Mouse (Mus musculus) megakaryocyte, embryonic 14.5 days (primary cell): ENCODE measurements at regions not wholly inside any gene's neighbourhood (a gene's known extent, or its start where the extent isn't known, plus 50 kb on each side); places are given as distances from the start of the nearest gene placed in this dataset.
"Not testable (repeated sequence)": the region's sequence is repeated elsewhere in the genome, so short reads cannot be mapped to it uniquely, and the experiment has no call there.

Experiments used
- H3K27me3 ChIP-seq: replicated peaks from 2 replicates; pipeline ENCODE3; 2012; ENCODE audit warnings: inconsistent platforms
- H3K36me3 ChIP-seq: replicated peaks from 2 replicates; pipeline ENCODE3; 2012; ENCODE audit warnings: low read length, inconsistent platforms, mixed read lengths
- H3K4me1 ChIP-seq: 2 replicates; pipeline ENCODE4 v1.6.1; 2012; ENCODE audit warnings: inconsistent platforms
- H3K4me3 ChIP-seq: replicated peaks from 2 replicates; pipeline ENCODE3; 2012; ENCODE audit warnings: moderate library complexity, mild to moderate bottlenecking, inconsistent platforms
- H3K9me3 ChIP-seq: 2 replicates; pipeline ENCODE4 v1.6.1; 2012; ENCODE audit warnings: inconsistent platforms
- FLI1 ChIP-seq: IDR thresholded peaks from 2 replicates; pipeline ENCODE4 v1.6.1; 2012; ENCODE audit warnings: low read length, inconsistent platforms, mixed read lengths
- GATA1 ChIP-seq: IDR thresholded peaks from 3 replicates; pipeline ENCODE4 v1.6.1; 2012; ENCODE audit warnings: mixed read lengths, low read length, inconsistent platforms, borderline replicate concordance

DNA sequence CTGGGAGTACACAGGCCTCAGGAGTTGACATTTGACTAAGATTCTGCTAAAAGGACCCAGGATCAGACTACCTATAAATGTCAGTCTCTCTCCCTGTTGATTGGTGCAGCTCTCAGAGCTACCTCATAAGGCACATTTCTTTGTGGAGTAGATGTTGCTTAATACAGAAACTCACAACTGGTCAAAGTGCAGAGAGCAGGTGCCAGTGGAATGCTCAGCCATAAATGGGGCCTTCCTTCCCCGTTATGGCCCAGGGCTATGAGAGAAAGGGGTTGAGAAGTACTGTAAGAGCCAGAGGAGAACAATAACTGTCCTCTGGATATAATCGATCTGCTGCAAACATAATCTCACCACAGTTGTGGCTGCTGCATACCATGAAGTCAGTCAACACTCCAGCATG is 290.7 kb downstream of the Nkx6-1 start:
- no peaks in the 10 kb centered on the region for H3K4me1 ChIP-seq

DNA sequence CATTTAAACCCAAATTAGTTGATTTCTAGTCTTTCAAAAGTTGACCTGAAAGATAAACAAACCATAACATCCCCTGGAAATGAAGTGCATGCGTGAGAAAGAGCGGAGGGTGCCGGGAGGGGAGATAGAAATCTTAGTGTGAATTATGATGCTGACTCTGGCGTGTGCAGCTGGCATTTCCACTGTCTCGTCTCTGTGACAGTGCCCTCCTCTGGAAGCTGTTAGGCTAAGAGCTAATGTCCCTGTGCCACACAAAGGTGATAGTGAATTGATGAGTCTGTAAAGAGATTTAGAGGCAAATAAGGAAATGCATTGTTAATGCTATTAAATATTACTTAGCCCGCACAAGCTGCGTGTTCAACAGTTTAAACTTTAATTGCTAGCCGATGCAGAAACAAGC is 292.6 kb downstream of the Nkx6-1 start:
- peaks cover 9% of the 10 kb centered on the region for H3K9me3 ChIP-seq
- TF ChIP-seq FLI1 (no peak), GATA1 (no peak)
- H3K36me3 ChIP-seq, result no peaks in the 10 kb centered on the region
- no peaks in the 10 kb centered on the region for H3K27me3 ChIP-seq
- H3K4me1 ChIP-seq, result no peaks in the 10 kb centered on the region
- no peak overlapping the region for H3K4me3 ChIP-seq

More for the DNA sequence above, 290.7 kb downstream of the Nkx6-1 start:
- Histone ChIP-seq H3K36me3 (no peaks in the 10 kb centered on the region), H3K4me3 (no peak overlapping the region), H3K9me3 (peaks cover 7% of the 10 kb centered on the region), H3K27me3 (no peaks in the 10 kb centered on the region)
- no peak for TF ChIP-seq FLI1
- TF ChIP-seq GATA1, result no peak

DNA sequence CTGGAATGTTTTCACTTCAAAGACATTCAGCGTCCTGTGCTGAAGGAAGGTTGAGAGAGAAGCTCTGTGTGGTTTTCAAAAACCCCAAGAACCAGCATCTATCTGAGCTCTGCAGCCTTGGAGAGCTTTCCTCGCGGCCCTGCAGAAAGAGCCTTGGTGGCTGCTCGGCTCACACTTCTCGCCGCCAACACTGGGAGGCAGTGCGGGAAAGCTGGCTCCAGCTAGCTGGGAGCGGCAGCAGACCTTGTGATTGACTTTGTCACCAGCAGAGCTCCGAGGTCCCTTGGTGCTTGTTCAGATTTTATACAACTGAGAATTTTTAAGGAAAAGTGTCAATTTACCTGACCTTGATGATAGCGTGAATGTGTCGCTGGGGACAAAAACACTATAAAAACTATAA is 299.4 kb downstream of the Nkx6-1 start:
- Histone ChIP-seq H3K9me3 (peaks cover 13% of the 10 kb centered on the region), H3K4me3 (no peak overlapping the region), H3K36me3 (no peaks in the 10 kb centered on the region), H3K4me1 (no peaks in the 10 kb centered on the region), H3K27me3 (no peaks in the 10 kb centered on the region)
- TF ChIP-seq GATA1 (no peak), FLI1 (no peak)

DNA sequence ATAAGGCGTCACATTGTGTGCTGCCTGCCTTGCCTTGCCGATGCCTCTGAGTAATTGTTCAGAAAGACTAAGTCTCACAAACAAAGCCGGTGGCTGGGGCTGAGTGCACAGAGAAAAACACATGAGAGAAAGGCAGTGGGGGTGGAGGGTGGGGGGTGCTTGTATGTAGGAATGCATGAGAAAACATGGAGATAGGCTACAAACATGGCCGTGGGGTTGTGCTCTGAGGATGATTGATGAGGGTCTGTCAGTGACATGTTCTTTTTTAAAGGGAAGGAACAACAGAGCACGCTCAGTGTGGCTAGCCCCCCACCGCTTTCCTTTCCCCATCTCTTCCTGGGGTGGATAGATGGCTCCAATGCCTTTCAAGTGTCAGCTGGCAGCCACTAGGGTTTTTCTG is 304.8 kb downstream of the Nkx6-1 start:
- TF ChIP-seq FLI1, result no peak
- no peak for TF ChIP-seq GATA1
- H3K36me3 ChIP-seq, result no peaks in the 10 kb centered on the region
- H3K9me3 ChIP-seq, result peaks cover 22% of the 10 kb centered on the region
- no peak overlapping the region for H3K4me3 ChIP-seq
- H3K27me3 ChIP-seq, result no peaks in the 10 kb centered on the region
- no peaks in the 10 kb centered on the region for H3K4me1 ChIP-seq

DNA sequence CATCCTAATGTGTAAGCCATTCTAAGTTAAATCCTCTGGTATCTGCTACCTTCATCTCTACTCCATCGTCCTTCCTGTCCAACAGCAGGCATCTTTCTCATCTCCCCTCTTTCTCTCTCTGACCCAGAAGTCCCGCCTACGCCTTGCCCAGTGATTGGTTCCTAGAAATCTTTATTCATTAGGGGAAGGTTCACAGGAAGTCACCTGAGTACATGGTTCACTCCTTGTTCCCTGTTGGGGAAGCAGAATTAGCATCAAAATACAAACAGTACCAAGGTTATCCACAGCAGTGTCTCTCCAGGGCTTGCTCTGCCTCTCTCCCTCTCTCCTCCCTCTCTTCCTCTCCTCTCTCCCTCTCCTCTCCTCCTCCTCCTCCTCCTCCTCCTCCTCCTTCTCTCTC is 319.4 kb downstream of the Nkx6-1 start:
- Histone ChIP-seq H3K9me3 (peaks cover 17% of the 10 kb centered on the region), H3K4me1 (no peaks in the 10 kb centered on the region), H3K4me3 (no peak overlapping the region), H3K36me3 (no peaks in the 10 kb centered on the region), H3K27me3 (no peaks in the 10 kb centered on the region)
- TF ChIP-seq GATA1, result no peak
- no peak for TF ChIP-seq FLI1

DNA sequence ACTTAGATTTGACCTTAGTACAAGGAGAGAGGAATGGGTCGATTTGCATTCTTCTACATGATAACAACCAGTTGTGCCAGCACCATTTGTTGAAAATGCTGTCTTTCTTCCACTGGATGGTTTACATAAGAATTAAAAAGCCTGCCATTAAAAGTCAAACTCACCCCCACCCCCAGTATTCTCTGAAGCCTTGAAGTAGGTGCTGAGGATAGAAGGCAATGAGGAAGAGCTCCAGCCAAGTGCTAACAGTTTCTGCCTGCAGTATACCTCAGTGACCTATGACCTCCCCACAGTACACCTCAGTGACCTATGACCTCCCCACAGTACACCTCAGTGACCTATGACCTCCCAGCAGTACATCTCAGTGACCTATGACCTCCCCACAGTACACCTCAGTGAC is 328.4 kb downstream of the Nkx6-1 start:
- H3K4me3 ChIP-seq, H3K27me3 ChIP-seq, H3K9me3 ChIP-seq, H3K4me1 ChIP-seq, H3K36me3 ChIP-seq: not testable (repeated sequence)

DNA sequence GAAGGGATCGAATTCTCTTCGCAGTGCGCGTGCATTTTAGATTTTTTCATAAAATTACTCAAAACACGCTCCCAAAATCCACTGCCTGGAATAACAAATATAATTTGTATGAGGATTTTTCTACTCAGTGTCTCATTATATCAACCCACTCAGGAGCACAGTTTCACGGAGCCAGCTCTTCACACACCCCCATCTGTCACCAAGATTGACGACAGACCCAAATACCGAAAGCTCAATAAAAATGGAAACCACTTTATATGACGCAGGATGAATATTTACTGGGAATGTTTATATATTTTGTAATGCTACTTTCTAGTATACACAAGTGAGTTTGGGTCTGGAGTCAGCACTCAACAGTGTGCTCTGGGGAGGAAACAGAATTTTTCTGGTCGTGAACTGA is 333.0 kb downstream of the Nkx6-1 start:
- Histone ChIP-seq H3K4me1 (no peaks in the 10 kb centered on the region), H3K27me3 (no peaks in the 10 kb centered on the region), H3K4me3 (no peak overlapping the region), H3K9me3 (peaks cover 14% of the 10 kb centered on the region; the same call in 1 of the 2 replicates), H3K36me3 (no peaks in the 10 kb centered on the region)
- TF ChIP-seq GATA1, result no peak
- TF ChIP-seq FLI1, result no peak

DNA sequence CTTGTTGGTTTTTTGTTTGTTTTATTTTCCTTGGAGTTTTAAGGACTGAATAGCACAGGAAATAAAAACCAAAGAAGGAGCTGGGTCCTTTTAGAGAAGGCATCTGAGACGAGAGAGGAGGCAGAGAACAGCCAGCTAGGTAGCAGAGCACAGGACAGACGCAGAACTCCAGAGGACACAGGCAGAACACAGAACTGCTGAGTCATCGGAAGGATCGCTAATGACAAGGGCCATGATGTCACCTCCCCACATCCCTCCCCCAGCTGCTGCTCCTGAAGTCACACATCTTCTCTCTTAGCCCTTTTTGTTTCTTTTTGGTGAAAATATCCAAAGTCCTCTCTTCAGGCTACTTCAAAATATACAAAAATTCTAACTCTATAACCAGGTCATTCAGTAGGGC is 338.7 kb downstream of the Nkx6-1 start:
- Histone ChIP-seq H3K4me1 (no peaks in the 10 kb centered on the region), H3K27me3 (peaks cover 3% of the 10 kb centered on the region), H3K9me3 (0 out of 2 replicates have a peak, but pooled peaks cover 9% of the 10 kb centered on the region), H3K4me3 (peak overlapping the region; percentile 7), H3K36me3 (no peaks in the 10 kb centered on the region)
- no peak for TF ChIP-seq FLI1
- no peak for TF ChIP-seq GATA1

DNA sequence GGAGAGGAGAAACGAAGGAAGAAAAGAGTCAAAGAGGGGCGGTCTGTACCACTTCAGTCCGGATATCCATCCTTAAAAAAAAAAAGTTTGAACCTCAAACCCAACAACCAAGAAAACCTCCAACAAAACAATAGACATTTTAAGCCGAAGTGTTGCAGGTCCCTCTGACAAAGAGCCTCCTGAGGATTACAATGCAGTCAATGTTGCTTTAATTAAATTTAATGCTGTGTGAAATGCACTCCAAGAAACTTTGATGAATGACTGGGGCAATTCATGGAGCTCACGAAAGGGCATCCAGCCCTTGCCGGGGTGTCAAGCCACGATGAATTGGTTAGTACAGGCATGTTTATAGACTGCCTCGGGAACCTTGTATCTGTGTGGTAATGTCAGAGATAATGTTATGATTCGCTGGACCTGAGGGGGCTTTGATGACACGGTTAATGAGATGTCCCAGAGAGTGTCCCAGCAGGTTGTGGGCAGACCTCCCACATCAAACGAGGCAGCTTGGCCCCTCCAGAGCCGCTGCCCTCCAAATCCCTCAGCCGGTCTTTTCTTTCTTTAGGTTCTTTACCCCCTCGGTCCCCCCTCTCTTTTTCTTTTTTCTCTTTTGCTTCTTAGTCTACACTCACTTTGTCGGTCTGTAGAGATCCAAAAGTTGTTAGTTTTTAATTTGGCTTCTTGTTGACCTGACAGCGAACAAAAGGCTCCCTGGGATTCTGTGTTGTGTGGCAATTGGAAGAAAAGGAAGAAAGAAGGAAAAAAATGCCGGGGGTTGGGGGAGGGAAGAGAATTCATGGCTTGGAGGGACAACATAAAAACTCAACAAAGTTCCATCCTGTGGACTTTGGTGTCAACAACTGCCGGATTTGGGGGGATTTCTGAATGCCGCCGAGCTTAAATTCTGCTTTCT is 341.5 kb downstream of the Nkx6-1 start:
- TF ChIP-seq FLI1 (no peak), GATA1 (no peak)
- Histone ChIP-seq H3K36me3 (no peaks in the 10 kb centered on the region), H3K4me3 (no peak overlapping the region), H3K9me3 (0 out of 2 replicates have a peak, but pooled peaks cover 7% of the 10 kb centered on the region), H3K27me3 (peaks cover 3% of the 10 kb centered on the region), H3K4me1 (no peaks in the 10 kb centered on the region)

DNA sequence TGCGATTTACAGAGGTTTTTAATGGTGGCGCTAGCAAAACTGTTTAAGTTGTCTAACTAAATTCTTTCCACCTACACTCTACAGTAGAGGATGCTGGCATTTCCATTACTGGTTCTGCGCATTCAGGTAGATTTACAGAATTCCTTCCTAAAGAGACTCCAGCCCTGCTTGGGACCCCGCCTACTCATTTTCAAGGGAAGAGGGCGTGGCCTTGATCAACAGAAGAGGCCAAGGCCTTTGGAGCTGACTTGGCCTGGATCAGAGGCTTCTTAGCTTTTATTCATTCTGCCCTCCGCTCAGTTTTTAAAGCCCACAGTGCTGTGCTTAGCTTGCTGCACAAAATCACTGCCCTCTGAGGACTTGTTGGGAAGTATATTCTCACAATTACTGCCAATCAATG is 364.8 kb downstream of the Nkx6-1 start:
- TF ChIP-seq GATA1 (no peak), FLI1 (no peak)
- H3K4me3 ChIP-seq, result no peak overlapping the region
- peaks cover 43% of the 10 kb centered on the region for H3K9me3 ChIP-seq
- no peaks in the 10 kb centered on the region for H3K36me3 ChIP-seq
- no peaks in the 10 kb centered on the region for H3K4me1 ChIP-seq
- no peaks in the 10 kb centered on the region for H3K27me3 ChIP-seq

DNA sequence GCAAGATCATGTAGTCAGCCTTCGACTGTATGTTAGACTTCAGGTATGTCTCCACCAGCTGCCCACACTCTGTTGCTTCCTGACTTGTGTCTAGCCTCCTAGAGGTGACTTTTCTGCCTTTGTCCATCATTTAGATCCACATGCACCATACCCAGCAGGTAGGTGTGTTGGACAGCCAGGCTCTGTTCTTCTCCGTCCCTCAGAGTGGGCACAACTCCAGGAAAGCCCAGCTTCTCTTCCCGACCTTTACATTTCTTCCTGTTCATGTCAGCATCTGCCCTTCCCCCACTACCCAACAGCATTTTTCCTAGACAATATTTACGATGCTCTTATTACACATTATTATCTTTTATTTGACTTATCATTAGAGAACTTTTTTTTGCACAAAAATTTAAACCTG is 366.4 kb downstream of the Nkx6-1 start:
- Histone ChIP-seq H3K4me1 (no peaks in the 10 kb centered on the region), H3K36me3 (no peaks in the 10 kb centered on the region), H3K4me3 (no peak overlapping the region), H3K27me3 (no peaks in the 10 kb centered on the region), H3K9me3 (peaks cover 44% of the 10 kb centered on the region)
- TF ChIP-seq FLI1, result no peak
- no peak for TF ChIP-seq GATA1
